Mouse (Mus musculus) lung, postnatal 0 days (tissue): ENCODE results near the gene Timeless.

Experiments
- CTCF ChIP-seq: IDR thresholded peaks from 2 replicates; pipeline ENCODE4 v1.5.1; 2016; ENCODE audit warnings: antibody characterized with exemption, mild to moderate bottlenecking
- EP300 ChIP-seq: IDR thresholded peaks from 2 replicates; pipeline ENCODE4 v1.6.1; 2016; ENCODE audit warnings: antibody characterized with exemption, mild to moderate bottlenecking, control low read depth

DNA sequence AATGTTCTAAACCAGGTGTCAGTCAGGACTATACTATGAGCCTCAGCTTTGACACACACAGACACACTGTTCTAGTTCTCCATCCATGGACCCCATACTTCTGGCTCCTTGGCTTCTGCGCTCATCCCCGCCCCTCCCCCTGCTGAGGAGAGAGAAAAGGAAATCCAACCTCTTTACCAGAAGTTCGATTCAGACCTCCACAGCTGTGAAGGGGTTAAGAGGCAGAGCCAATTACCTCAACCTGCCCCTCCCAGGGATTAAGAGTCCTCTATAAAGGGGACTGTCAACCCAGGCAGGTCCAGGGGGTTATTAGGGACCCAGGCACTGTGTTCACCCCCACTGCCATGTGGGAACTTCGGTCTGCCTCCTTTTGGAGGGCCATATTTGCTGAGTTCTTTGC, 6.3 kb upstream of the Timeless start, which contains the start of gene Mip:
- TF ChIP-seq CTCF (no peak), EP300 (no peak)
